Mouse (Mus musculus): ENCODE data around the gene Prss16. TPM values are rescaled to one million over a fixed set of nuclear protein-coding genes. Genes with fewer than 3 reads are reported as not detected.
"Not testable (repeated sequence)": the region's sequence is repeated elsewhere in the genome, so short reads cannot be mapped to it uniquely, and the experiment has no call there.

Prss16 gene
- polyA plus RNA-seq, 1 experiment from 2014 or later, result 0.20 TPM

DNA sequence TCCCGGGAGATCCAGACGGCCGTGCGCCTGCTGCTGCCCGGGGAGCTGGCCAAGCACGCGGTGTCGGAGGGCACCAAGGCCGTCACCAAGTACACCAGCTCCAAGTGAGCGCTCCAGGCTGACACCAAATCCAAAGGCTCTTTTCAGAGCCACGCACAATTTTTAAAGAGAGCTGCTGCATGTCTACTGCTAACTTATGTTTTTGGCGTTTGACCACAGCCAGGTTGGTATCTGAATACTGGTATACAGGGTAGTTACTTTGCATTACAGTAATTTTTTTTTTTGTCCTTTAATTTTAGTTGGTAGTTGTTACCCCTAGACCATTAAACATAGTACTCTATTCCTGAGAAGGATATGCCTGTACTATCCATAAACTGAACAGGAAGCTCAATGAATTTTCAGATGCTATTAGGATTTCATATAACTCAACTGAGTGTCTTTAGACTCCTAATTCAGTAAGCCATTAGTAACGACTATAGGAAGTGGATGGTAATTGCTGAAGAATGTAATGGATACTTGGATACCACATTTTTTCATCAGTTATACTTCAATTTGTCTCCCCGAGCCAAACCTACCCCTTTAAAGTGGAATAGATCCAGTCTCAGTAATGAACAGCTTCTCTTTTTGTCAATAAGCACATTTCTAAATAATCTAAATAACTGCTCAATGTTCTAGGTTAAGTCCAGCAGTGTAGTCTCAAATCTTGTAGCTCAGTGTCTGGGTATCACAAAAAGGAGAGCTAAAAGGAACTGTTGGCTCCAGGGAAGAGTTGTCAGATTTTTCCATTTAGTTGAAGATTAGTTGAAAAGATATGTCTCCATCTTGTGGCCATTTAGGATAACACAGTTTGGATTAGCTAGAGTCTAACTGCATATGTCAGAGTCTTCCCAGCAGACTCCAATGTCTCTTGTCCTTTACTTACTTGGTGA is 34.2 kb upstream of the Prss16 start:
- H3K4me2 ChIP-seq (ENCODE audit: low read depth, severe bottlenecking), result peak overlapping the region; percentile 49
- H3K9me3 ChIP-seq (ENCODE audit: control insufficient read depth, low read length), result no peaks in the 10 kb centered on the region
- H3K9ac ChIP-seq (ENCODE audit: low read length), result peak overlapping the region; percentile 53; the same call in 1 of the 2 replicates
- WGBS, result 2% methylated on average over 9 of the region's 14 CpGs
- H3K4me3 ChIP-seq (ENCODE audit: low read depth, low read length), result peak overlapping the region; percentile 26
- no peaks in the 10 kb centered on the region for H3K27me3 ChIP-seq (ENCODE audit: control insufficient read depth, insufficient read depth, low read length)
- H3K36me3 ChIP-seq (ENCODE audit: control insufficient read depth, insufficient read depth, low read length), result no peaks in the 10 kb centered on the region
- DNase-seq (ENCODE audit: low spot score) (peak; percentile 70), ATAC-seq (ENCODE audit: insufficient number of reproducible peaks, low FRiP score, low TSS enrichment, low read depth) (peak; percentile 1; the same call in 1 of the 2 replicates)
- H3K4me1 ChIP-seq (ENCODE audit: control insufficient read depth, insufficient read depth, low read length), result 0 out of 2 replicates have a peak, but pooled peaks cover 3% of the 10 kb centered on the region
- peak overlapping the region; percentile 62; the same call in 1 of the 2 replicates for H3K27ac ChIP-seq (replicated peaks; ENCODE audit: low read depth, low read length)

DNA sequence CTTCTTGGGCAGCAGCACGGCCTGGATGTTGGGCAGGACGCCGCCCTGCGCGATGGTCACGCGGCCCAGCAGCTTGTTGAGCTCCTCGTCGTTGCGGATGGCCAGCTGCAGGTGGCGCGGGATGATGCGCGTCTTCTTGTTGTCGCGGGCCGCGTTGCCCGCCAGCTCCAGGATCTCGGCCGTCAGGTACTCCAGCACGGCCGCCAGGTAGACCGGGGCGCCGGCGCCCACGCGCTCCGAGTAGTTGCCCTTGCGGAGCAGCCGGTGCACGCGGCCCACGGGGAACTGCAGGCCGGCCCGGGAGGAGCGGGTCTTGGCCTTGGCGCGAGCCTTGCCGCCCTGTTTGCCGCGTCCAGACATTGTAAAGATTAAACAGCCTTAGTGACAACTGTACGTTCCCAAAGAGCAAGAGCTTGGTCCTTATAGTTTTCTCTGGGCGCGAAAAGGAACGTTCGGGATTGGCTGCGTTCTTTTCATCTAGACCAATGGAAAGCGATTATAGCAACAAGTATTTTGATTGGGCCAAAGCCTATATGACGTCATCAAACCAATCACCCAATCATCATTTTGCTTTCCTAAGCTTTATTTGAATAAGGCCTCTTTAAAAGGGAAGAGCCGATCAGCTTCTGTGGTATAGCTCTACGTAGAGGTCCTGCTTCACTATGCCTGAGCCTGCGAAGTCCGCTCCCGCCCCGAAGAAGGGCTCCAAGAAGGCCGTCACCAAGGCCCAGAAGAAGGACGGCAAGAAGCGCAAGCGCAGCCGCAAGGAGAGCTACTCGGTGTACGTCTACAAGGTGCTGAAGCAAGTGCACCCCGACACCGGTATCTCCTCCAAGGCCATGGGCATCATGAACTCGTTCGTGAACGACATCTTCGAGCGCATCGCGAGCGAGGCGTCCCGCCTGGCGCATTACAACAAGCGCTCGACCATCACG is 33.3 kb upstream of the Prss16 start, which contains the start of the genes Hist1h2ag and Hist1h2bj:
Gene Hist1h2ag (minus strand): TSS at position 377 of the 935 bp plus-strand sequence.
Gene Hist1h2bj (plus strand): TSS at position 647 of the 935 bp plus-strand sequence.
- peak within 1 kb of the TSS; percentile 26 for H3K4me3 ChIP-seq (ENCODE audit: low read depth, low read length)
- peak; percentile 89 for DNase-seq (ENCODE audit: low spot score)
- H3K4me2 ChIP-seq (ENCODE audit: low read depth, severe bottlenecking), result peak within 1 kb of the TSS; percentile 64
- peak within 1 kb of the TSS; percentile 88 for H3K27ac ChIP-seq (replicated peaks; ENCODE audit: low read depth, low read length)
- peak; percentile 91 for ATAC-seq (ENCODE audit: insufficient number of reproducible peaks, low FRiP score, low TSS enrichment, low read depth)
- not testable (repeated sequence) for H3K36me3 ChIP-seq (ENCODE audit: control insufficient read depth, insufficient read depth, low read length); H3K27me3 ChIP-seq (ENCODE audit: control insufficient read depth, insufficient read depth, low read length); H3K9me3 ChIP-seq (ENCODE audit: control insufficient read depth, low read length); H3K4me1 ChIP-seq (ENCODE audit: control insufficient read depth, insufficient read depth, low read length)
- H3K9ac ChIP-seq (ENCODE audit: low read length), result peak within 1 kb of the TSS; percentile 74
- WGBS, result 0% methylated on average over 40 of the region's 80 CpGs

GRCm38 (mm10) chr13:22041651-22042567 is 32.4 kb upstream of the Prss16 start:
- H3K4me1 ChIP-seq (ENCODE audit: control insufficient read depth, insufficient read depth, low read length), result 0 out of 2 replicates have a peak, but pooled peaks cover 3% of the 10 kb centered on the region
- H3K9me3 ChIP-seq (ENCODE audit: control insufficient read depth, low read length), result no peaks in the 10 kb centered on the region
- H3K27ac ChIP-seq (replicated peaks; ENCODE audit: low read depth, low read length), result peak overlapping the region; percentile 88
- DNase-seq (ENCODE audit: low spot score) (peak; percentile 64), ATAC-seq (ENCODE audit: insufficient number of reproducible peaks, low FRiP score, low TSS enrichment, low read depth) (no peak)
- H3K4me3 ChIP-seq (ENCODE audit: low read depth, low read length), result peak overlapping the region; percentile 26
- peak overlapping the region; percentile 74 for H3K9ac ChIP-seq (ENCODE audit: low read length)
- H3K27me3 ChIP-seq (ENCODE audit: control insufficient read depth, insufficient read depth, low read length), result no peaks in the 10 kb centered on the region
- H3K36me3 ChIP-seq (ENCODE audit: control insufficient read depth, insufficient read depth, low read length), result no peaks in the 10 kb centered on the region
- H3K4me2 ChIP-seq (ENCODE audit: low read depth, severe bottlenecking), result peak overlapping the region; percentile 64
- 5% methylated on average over 13 of the region's 13 CpGs for WGBS

DNA sequence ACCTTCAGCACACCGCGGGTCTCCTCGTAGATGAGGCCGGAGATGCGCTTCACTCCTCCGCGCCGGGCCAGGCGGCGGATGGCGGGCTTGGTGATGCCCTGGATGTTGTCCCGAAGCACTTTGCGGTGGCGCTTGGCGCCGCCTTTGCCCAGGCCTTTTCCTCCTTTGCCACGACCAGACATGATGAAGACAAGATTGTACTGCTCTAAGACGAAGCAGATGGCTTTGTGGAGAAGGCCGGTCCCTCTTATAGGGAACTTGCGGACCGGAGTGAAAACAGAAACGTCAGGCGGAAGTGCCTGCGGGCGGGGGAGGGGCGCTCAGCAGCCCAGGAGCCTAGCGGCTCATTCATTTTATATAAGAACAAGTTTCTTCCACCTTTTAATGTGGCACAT is 31.6 kb upstream of the Prss16 start, which contains the start of gene Hist1h4i:
Gene Hist1h4i (minus strand): TSS at position 221 of the 395 bp plus-strand sequence.
- H3K4me2 ChIP-seq (ENCODE audit: low read depth, severe bottlenecking), result peak within 1 kb of the TSS; percentile 69

DNA sequence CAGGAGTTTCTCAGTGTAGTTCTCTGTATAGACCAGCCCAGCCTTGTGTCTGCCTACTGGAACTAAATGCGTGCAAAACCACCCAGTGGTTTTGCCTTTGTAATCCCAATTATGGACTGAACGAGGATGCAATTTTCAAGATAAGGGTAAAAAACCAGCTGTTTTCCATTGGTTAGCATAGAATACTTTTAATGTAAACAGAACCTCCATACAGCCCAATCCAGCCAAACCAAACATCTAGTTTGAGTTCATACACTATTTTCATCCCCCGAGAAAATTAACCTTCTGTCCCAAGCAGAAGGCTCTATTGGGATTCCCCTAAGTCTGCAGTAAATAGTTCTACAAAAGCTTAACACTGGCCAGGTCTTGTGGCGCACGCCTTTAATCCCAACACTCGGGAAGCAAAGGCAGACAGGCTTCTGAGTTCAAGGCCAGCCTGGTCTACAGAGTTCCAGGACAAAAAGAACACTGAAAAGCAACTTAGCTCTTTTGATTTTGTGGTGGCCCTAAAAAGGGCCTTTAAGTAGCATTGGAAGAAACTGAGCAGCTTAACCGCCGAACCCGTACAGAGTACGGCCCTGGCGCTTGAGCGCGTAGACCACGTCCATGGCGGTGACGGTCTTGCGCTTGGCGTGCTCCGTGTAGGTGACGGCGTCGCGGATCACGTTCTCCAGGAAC is 31.1 kb upstream of the Prss16 start:
- Histone ChIP-seq H3K9ac (ENCODE audit: low read length) (peak overlapping the region; percentile 65), H3K27me3 (ENCODE audit: control insufficient read depth, insufficient read depth, low read length) (no peaks in the 10 kb centered on the region), H3K27ac (replicated peaks; ENCODE audit: low read depth, low read length) (peak overlapping the region; percentile 88), H3K4me1 (ENCODE audit: control insufficient read depth, insufficient read depth, low read length) (peaks cover 10% of the 10 kb centered on the region), H3K4me2 (ENCODE audit: low read depth, severe bottlenecking) (peak overlapping the region; percentile 69), H3K36me3 (ENCODE audit: control insufficient read depth, insufficient read depth, low read length) (no peaks in the 10 kb centered on the region), H3K4me3 (ENCODE audit: low read depth, low read length) (peak overlapping the region; percentile 33), H3K9me3 (ENCODE audit: control insufficient read depth, low read length) (no peaks in the 10 kb centered on the region)
- DNase-seq (ENCODE audit: low spot score) (peak; percentile 77), ATAC-seq (ENCODE audit: insufficient number of reproducible peaks, low FRiP score, low TSS enrichment, low read depth) (peak; percentile 3; the same call in 1 of the 2 replicates)
- 1% methylated on average over 16 of the region's 24 CpGs for WGBS

More for the DNA sequence above, 31.6 kb upstream of the Prss16 start, which contains the start of gene Hist1h4i:
- H3K4me1 ChIP-seq (ENCODE audit: control insufficient read depth, insufficient read depth, low read length); H3K36me3 ChIP-seq (ENCODE audit: control insufficient read depth, insufficient read depth, low read length); H3K9me3 ChIP-seq (ENCODE audit: control insufficient read depth, low read length); H3K27me3 ChIP-seq (ENCODE audit: control insufficient read depth, insufficient read depth, low read length): not testable (repeated sequence)
- ATAC-seq (ENCODE audit: insufficient number of reproducible peaks, low FRiP score, low TSS enrichment, low read depth) (peak; percentile 63), DNase-seq (ENCODE audit: low spot score) (peak; percentile 98)
- Histone ChIP-seq H3K4me3 (ENCODE audit: low read depth, low read length) (peak within 1 kb of the TSS; percentile 33), H3K9ac (ENCODE audit: low read length) (peak within 1 kb of the TSS; percentile 74), H3K27ac (replicated peaks; ENCODE audit: low read depth, low read length) (peak within 1 kb of the TSS; percentile 88)
- WGBS, result under 1% methylated on average over 22 of the region's 27 CpGs

- no peaks in the 10 kb centered on the region for H3K9me3 ChIP-seq (ENCODE audit: control insufficient read depth, low read length)
- peak overlapping the region; percentile 69 for H3K4me2 ChIP-seq (ENCODE audit: low read depth, severe bottlenecking)
- peak overlapping the region; percentile 88 for H3K27ac ChIP-seq (replicated peaks; ENCODE audit: low read depth, low read length)
- peaks cover 10% of the 10 kb centered on the region for H3K4me1 ChIP-seq (ENCODE audit: control insufficient read depth, insufficient read depth, low read length)
- ATAC-seq (ENCODE audit: insufficient number of reproducible peaks, low FRiP score, low TSS enrichment, low read depth), result no peak
- H3K36me3 ChIP-seq (ENCODE audit: control insufficient read depth, insufficient read depth, low read length), result no peaks in the 10 kb centered on the region
- H3K27me3 ChIP-seq (ENCODE audit: control insufficient read depth, insufficient read depth, low read length), result no peaks in the 10 kb centered on the region
- peak overlapping the region; percentile 65 for H3K9ac ChIP-seq (ENCODE audit: low read length)
- peak overlapping the region; percentile 33 for H3K4me3 ChIP-seq (ENCODE audit: low read depth, low read length)
- 5% methylated on average over 2 of the region's 2 CpGs for WGBS
- DNase-seq (ENCODE audit: low spot score), result no peak
These were observed 30.5 kb upstream of the Prss16 start for GRCm38 (mm10) chr13:22039951-22040463.

- peaks cover 8% of the 10 kb centered on the region for H3K4me1 ChIP-seq (ENCODE audit: control insufficient read depth, insufficient read depth, low read length)
- ATAC-seq (ENCODE audit: insufficient number of reproducible peaks, low FRiP score, low TSS enrichment, low read depth) (no peak), DNase-seq (ENCODE audit: low spot score) (no peak)
- H3K9ac ChIP-seq (ENCODE audit: low read length), result no peak overlapping the region
- H3K9me3 ChIP-seq (ENCODE audit: control insufficient read depth, low read length), result no peaks in the 10 kb centered on the region
- H3K27ac ChIP-seq (replicated peaks; ENCODE audit: low read depth, low read length), result peak overlapping the region; percentile 88; the same call in 1 of the 2 replicates
- no peak overlapping the region for H3K4me3 ChIP-seq (ENCODE audit: low read depth, low read length)
- no peaks in the 10 kb centered on the region for H3K27me3 ChIP-seq (ENCODE audit: control insufficient read depth, insufficient read depth, low read length)
- no peaks in the 10 kb centered on the region for H3K36me3 ChIP-seq (ENCODE audit: control insufficient read depth, insufficient read depth, low read length)
- H3K4me2 ChIP-seq (ENCODE audit: low read depth, severe bottlenecking), result no peak overlapping the region
- WGBS, result 67% methylated on average over 5 of the region's 5 CpGs
These were observed 29.8 kb upstream of the Prss16 start for GRCm38 (mm10) chr13:22039364-22039763.
